ENCODE assay signal across 46 mouse cellular contexts in the genomic region with DNA sequence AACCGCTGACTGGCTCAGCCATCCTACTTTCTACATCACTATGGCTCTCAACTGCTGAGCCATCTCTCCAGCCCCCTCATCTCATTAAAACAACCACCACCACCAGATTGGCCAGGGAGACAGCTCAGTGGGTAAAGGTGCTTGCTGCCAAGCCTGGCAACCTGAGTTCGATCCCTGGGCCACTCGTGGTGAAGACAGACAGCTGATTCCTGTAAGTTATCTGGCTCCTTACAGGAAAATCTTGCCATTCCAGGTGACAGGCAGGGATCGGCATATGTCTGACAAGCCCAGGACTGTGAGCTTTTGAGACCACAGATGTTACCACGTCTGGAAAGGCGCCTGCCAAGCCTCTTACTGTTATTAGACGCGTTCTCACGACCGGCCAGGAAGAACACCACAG. TPM values are rescaled to one million over a fixed set of nuclear protein-coding genes. Genes with fewer than 3 reads are reported as not detected.
"Had no signal": no experiment of that assay in that cellular context is flagged by ENCODE, and none has a peak within 500 bp of the region (broad histone marks: within the 10 kb centered on the region; RNA-seq: fewer than 3 reads in every experiment).

No protein-coding gene starts in this region.

- H3K9ac ChIP-seq: heart, embryonic 12.5 days; heart, embryonic 13.5 days; heart, embryonic 15.5 days; hindbrain, embryonic 12.5 days; hindbrain, embryonic 13.5 days; hindbrain, embryonic 14.5 days; hindbrain, embryonic 15.5 days; intestine, embryonic 15.5 days; kidney, embryonic 15.5 days had no signal

- H3K36me3 ChIP-seq: hindbrain, embryonic 13.5 days; hindbrain, embryonic 15.5 days; intestine, embryonic 15.5 days had no signal

- H3K9me3 ChIP-seq: heart, embryonic 10.5 days; heart, embryonic 12.5 days; heart, embryonic 13.5 days; heart, embryonic 15.5 days; hindbrain, embryonic 12.5 days; hindbrain, embryonic 13.5 days; hindbrain, embryonic 15.5 days; intestine, embryonic 15.5 days; kidney, embryonic 15.5 days had no signal

- H3K27ac ChIP-seq: heart, embryonic 10.5 days; heart, embryonic 13.5 days; heart, embryonic 15.5 days; hindbrain, embryonic 10.5 days; hindbrain, embryonic 12.5 days; hindbrain, embryonic 13.5 days; hindbrain, embryonic 14.5 days; hindbrain, embryonic 15.5 days; hindbrain, postnatal 0 days; intestine, embryonic 15.5 days; kidney, embryonic 15.5 days; kidney, postnatal 0 days; layer of hippocampus, adult 2 months; left cerebral cortex, adult 2 months had no signal

- ATAC-seq: hindbrain, embryonic 16.5 days; hindbrain, postnatal 0 days; inflammation-experienced regulatory T-cells, adult 6 months; intestine, embryonic 15.5 days; intestine, embryonic 16.5 days; intestine, postnatal 0 days had no signal

- H3K4me3 ChIP-seq: heart, embryonic 10.5 days; heart, embryonic 12.5 days; heart, embryonic 13.5 days; heart, embryonic 15.5 days; hindbrain, embryonic 10.5 days; hindbrain, embryonic 12.5 days; hindbrain, embryonic 13.5 days; hindbrain, embryonic 15.5 days; intestine, embryonic 15.5 days; kidney, embryonic 15.5 days; layer of hippocampus, adult 2 months; left cerebral cortex, adult 2 months had no signal

- H3K27me3 ChIP-seq: heart, embryonic 12.5 days; heart, embryonic 13.5 days; heart, embryonic 15.5 days; hindbrain, embryonic 12.5 days; hindbrain, embryonic 13.5 days; hindbrain, embryonic 15.5 days; intestine, embryonic 15.5 days; kidney, embryonic 15.5 days had no signal

- DNase-seq: heart, postnatal 10 days; heart, postnatal 14 days; heart, postnatal 36 days; heart, postnatal 4 days; kidney, adult 11 months; kidney, adult 18-20 months; kidney, adult 8-10 months; kidney, adult 9 months; kidney, postnatal 10 days; kidney, postnatal 14 days; kidney, postnatal 25 days; kidney, postnatal 36 days; kidney, postnatal 4 days; layer of hippocampus, adult 9-11 months; layer of hippocampus, postnatal 36 days had no signal

- H3K4me1 ChIP-seq: heart, embryonic 12.5 days; heart, embryonic 13.5 days; hindbrain, embryonic 12.5 days; hindbrain, embryonic 13.5 days; hindbrain, embryonic 15.5 days; intestine, embryonic 15.5 days had no signal

RNA-seq across cellular contexts. Expression of a gene that starts 9.6 kb away (rescaled TPM):
- total RNA-seq: hematopoietic stem cell, adult 5-6 weeks had no signal

RNA-seq across cellular contexts. Expression of a gene that starts 31.9 kb away (rescaled TPM):
- total RNA-seq: heart, postnatal 10 days; heart, postnatal 14 days; heart, postnatal 25 days; heart, postnatal 36 days; heart, postnatal 4 days; hematopoietic stem cell, adult 5-6 weeks; hindbrain, postnatal 0 days; layer of hippocampus, adult 18-20 months; layer of hippocampus, adult 2 months; layer of hippocampus, postnatal 10 days; layer of hippocampus, postnatal 14 days; layer of hippocampus, postnatal 25 days; layer of hippocampus, postnatal 36 days; left cerebral cortex, adult 18-20 months; left cerebral cortex, adult 2 months had no signal
- polyA plus RNA-seq: heart, embryonic 11.5 days; heart, embryonic 12.5 days; heart, embryonic 13.5 days; heart, embryonic 14.5 days; heart, embryonic 15.5 days; heart, postnatal 0 days; hindbrain, embryonic 10.5 days; hindbrain, embryonic 12.5 days; hindbrain, embryonic 13.5 days; hindbrain, embryonic 14.5 days; hindbrain, embryonic 16.5 days; hindbrain, postnatal 0 days; inflammation-experienced regulatory T-cells, adult 6 months; intestine, embryonic 14.5 days; intestine, embryonic 15.5 days; intestine, postnatal 0 days; large intestine, adult 2 months had no signal

RNA-seq across cellular contexts. Expression of a gene that starts 32.8 kb away (rescaled TPM):
- total RNA-seq: left cerebral cortex, adult 2 months had no signal
- polyA plus RNA-seq: heart, embryonic 10.5 days; heart, embryonic 12.5 days; heart, embryonic 13.5 days; heart, embryonic 14.5 days; heart, postnatal 0 days; hindbrain, embryonic 10.5 days; hindbrain, embryonic 12.5 days; hindbrain, embryonic 13.5 days; hindbrain, embryonic 14.5 days; hindbrain, embryonic 15.5 days; hindbrain, embryonic 16.5 days; hindbrain, postnatal 0 days had no signal
